Mouse (Mus musculus): ENCODE measurements around the gene Tmem62. TPM values are rescaled to one million over a fixed set of nuclear protein-coding genes. Genes with fewer than 3 reads are reported as not detected.

Gene Tmem62
- polyA plus RNA-seq, 1 experiment from 2014 or later: 2.7 TPM

GRCm38 (mm10) chr2:121055915-121056314, 79.1 kb downstream of the Tmem62 start:
- H3K9ac ChIP-seq (ENCODE audit: low read depth, low read length): no peak overlapping the region
- H3K4me1 ChIP-seq (ENCODE audit: control insufficient read depth, insufficient read depth, low read length): no peaks in the 10 kb centered on the region
- WGBS: 81% methylated on average over 6 of the region's 6 CpGs
- H3K4me3 ChIP-seq (ENCODE audit: low read depth, low read length): no peak overlapping the region
- DNase-seq (ENCODE audit: low spot score): no peak
- H3K4me2 ChIP-seq (ENCODE audit: low read depth, low read length): no peak overlapping the region
- H3K27me3 ChIP-seq (replicated peaks; ENCODE audit: control insufficient read depth, insufficient read depth, low read length): no peaks in the 10 kb centered on the region
- no peaks in the 10 kb centered on the region for H3K36me3 ChIP-seq (ENCODE audit: control insufficient read depth, insufficient read depth, low read length)
- no peaks in the 10 kb centered on the region for H3K9me3 ChIP-seq (ENCODE audit: control insufficient read depth, low read length)
- ATAC-seq (ENCODE audit: low read depth): no peak
- no peak overlapping the region for H3K27ac ChIP-seq (replicated peaks; ENCODE audit: low read depth, low read length)

Small RNA genes within 50 kb of the gene (microRNA-seq; reads per million reads assigned to microRNA genes)
- not detected for gene Gm44325 (ENCODE audit: borderline number of aligned reads)

Other genes starting within 250 kb of the Tmem62 start
- 9.3 and 10.6 TPM in 2 replicates for gene Cdan1, start 126.9 kb upstream of the Tmem62 start, polyA plus RNA-seq (2014; fragmentation: Nextera tagmentation; extraction: Ambion mirVana)
- 5.2 and 6.1 TPM in 2 replicates for gene Ttbk2, start 126.4 kb upstream of the Tmem62 start, polyA plus RNA-seq (2014; fragmentation: Nextera tagmentation; extraction: Ambion mirVana)
- gene Ubr1, start 6.3 kb upstream of the Tmem62 start, polyA plus RNA-seq (2014; fragmentation: Nextera tagmentation; extraction: Ambion mirVana): 17.9 and 23.1 TPM in 2 replicates
- 36.6 and 42.8 TPM in 2 replicates for gene Ccndbp1, start 31.4 kb downstream of the Tmem62 start, polyA plus RNA-seq (2014; fragmentation: Nextera tagmentation; extraction: Ambion mirVana)
- gene Epb42, start 60.1 kb downstream of the Tmem62 start, polyA plus RNA-seq (2014; fragmentation: Nextera tagmentation; extraction: Ambion mirVana): 0.71 and 1.5 TPM in 2 replicates
- gene Tgm5, start 108.8 kb downstream of the Tmem62 start, polyA plus RNA-seq (2014; fragmentation: Nextera tagmentation; extraction: Ambion mirVana): 0.38 and 0.86 TPM in 2 replicates
- gene Tgm7, start 132.8 kb downstream of the Tmem62 start, polyA plus RNA-seq (2014; fragmentation: Nextera tagmentation; extraction: Ambion mirVana): not detected in 2 replicates
- gene Adal, start 163.4 kb downstream of the Tmem62 start, polyA plus RNA-seq (2014; fragmentation: Nextera tagmentation; extraction: Ambion mirVana): 20.3 and 20.4 TPM in 2 replicates
- gene Lcmt2, start 163.6 kb downstream of the Tmem62 start, polyA plus RNA-seq (2014; fragmentation: Nextera tagmentation; extraction: Ambion mirVana): 14.9 and 16.9 TPM in 2 replicates
- gene Tubgcp4, start 193.6 kb downstream of the Tmem62 start, polyA plus RNA-seq (2014; fragmentation: Nextera tagmentation; extraction: Ambion mirVana): 39.5 and 41.6 TPM in 2 replicates
- 7.3 and 7.4 TPM in 2 replicates for gene Zscan29, start 194.1 kb downstream of the Tmem62 start, polyA plus RNA-seq (2014; fragmentation: Nextera tagmentation; extraction: Ambion mirVana)